Mouse (Mus musculus) spleen, postnatal 36 days (tissue): ENCODE results near the gene Ivns1abp.
"Not testable (repeated sequence)": the region's sequence is repeated elsewhere in the genome, so short reads cannot be mapped to it uniquely, and the experiment has no call there.

Experiments used
- DNase-seq, 2 experiments: peaks; one replicate each; pipeline ENCODE4 v3.0.0; 2022; ENCODE audit warnings: low spot score in 2 of 2, mixed read lengths in 1 of 2

The Ivns1abp gene

DNA sequence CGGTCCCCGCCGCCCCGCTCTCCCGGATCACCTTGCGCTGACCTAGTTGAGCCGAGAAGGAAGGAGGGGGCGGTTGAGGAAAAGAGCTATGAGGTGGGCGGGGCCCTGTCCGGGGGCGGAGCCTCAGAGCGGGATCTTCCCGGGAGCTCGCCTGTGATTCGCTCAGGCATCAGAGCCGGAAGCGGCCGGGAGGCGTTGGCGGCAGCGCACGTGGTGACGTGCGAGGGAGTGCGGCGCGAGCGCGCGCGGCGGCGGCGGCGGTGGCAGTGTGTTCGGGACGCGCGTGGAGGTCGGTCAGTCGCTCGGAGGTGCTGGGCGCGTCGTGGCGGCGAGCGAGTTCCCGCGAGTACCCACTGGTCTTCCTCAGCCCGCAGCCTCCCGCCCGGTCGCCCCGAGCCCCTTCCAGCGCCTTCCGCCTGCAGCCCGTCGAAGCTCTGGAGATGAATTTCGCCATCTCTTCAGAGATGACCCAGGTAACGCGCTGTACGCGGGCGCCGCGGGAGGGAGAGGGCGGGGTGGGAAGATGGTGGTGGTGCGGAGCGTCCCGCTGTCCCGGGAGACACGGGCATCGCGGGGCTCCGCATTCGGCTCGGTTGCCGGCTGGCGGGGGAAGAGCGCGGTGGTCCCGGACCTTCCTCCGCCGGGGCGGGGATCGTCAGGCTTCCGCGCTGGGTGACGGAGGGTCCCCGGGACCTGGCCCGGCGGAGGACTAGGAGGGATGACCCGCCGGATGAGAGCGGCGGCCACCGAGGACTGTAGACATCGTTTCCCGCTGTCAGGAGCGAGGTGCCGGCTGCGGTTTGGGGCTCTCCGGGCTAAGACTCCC lies at the start of gene Ivns1abp:
TSS of gene Ivns1abp (plus strand) at position 195 of the 826 bp plus-strand sequence.
- peak; percentile 98 for DNase-seq

DNA sequence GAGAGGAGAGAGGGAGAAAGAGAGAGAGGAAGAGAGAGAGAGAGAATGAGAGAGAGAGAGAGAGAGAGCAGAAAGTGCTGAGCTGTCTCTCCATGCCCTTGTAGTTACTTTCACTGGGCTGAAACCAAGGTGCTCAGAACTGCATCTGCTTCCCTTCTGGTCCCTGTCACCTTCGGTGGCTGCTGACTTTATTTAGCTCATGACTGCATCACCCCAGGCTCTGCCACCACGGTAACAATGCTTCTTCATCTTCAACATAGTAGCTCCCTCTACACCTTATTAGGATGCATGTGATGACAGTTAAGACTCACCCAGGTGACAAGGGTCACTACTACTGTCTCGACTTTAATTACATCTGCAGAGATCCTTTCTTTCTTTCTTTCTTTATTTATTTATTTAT lies 48.8 kb upstream of the Ivns1abp start:
- DNase-seq: no peak

DNA sequence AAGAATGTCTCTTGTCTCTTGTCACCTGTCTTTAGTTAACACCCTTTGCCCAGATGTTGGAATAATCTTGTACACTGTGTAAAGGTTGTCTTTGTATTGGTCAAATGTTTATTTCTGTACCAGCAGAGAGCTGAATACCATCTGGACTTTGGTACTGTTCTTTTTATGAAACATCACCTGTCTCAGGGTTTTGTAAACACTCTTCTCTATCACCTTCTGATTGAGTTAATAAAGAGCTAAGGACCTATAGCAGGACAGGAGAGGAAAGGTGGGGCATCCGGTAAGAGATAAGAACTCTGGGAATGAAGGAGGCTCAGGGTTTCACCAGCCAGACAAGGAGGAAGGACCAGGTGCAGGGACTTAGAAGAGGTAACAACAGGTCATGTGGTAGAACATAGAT lies 47.7 kb upstream of the Ivns1abp start:
- no peak for DNase-seq

DNA sequence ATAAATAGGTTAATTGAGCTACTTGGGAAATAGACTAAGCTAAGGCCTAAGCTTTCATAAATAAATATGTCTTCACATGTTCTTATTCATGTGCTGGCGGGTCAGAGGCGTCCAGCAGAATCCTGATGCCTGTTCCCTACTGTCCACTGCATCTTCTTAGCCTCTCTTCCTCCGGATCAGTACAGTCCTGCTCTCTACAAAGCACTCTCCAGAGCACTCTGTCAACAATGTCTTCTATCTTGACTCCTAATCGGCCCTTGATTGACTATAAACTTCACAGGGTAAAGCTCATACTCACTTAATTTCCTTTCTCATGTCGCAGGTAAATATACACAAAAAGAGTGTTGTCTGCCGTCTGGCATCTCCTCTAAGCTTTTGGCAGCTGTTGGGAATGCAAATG lies 47.3 kb upstream of the Ivns1abp start:
- DNase-seq: no peak

DNA sequence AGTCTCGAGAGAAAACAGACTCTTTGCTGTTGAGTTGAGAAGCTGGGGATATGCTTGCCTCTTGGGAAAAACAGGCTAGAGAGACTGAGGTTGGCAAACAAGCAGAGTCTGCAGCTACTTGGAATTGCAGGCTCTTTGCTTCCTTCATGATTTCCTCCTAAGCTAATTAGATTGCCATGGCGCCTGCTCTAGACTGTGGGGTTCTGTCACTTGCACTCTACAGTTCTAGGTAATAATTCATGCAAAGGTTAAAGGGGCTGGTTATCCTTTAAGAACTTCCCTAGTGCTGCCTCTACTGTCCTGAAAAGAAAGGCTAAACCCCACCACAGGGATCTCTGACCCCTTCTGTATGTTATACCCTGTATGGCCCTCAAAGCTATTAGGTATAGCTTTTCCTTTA lies 46.7 kb upstream of the Ivns1abp start:
- no peak for DNase-seq

DNA sequence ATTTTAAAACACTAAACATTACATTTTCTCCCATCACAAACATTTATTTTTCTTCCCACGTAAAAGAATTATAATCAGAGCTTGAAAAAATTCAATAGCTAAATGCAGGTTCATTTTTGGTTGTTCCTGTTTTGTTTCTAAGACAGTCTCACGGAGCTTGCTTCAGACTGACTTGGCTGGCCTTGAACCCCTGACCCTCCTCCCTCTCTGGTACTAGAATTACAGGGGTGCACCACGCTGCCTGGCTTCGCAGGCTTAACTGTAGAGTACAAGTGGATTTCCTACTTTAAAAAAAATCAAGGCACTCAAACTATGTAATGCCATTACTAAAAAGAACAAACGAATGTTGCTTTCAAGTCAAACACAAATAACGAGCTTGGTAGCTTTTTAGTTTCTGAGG lies 42.8 kb upstream of the Ivns1abp start:
- no peak for DNase-seq

DNA sequence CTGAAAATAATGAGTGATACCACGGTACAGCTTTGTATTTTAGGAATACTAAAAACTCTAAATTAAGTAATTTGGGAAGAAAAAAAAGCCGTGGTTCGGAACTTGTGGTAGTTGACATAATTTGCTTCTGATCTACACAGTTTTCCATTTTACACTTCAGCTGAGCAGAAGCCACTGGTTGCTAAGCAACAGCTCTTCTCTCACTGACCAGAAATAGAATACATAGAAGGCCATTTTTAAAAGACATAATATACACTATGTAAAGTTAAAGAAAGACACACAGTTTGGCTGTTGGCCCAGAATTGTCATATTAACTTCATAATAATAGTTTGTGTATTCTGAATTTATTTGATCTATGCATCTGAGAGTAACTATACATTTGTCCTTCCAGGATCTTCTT lies 42.4 kb upstream of the Ivns1abp start:
- DNase-seq: no peak

DNA sequence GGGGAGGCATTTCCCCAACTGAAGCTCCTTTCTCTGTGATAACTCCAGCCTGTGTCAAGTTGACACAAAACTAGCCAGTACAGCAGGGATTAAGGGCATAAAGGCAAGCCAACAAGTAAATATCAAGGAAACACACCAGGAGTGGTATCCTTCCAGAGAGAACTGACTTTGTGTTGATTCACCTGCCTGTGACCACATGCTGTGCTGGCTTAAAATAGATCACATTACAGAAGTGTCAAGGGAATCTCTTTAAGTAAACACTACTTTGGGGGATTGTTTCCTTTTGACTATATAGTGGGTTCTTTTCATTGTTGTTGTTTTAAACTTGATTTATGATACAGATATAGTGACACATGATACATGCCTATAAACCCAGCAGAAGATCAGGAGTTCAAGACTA lies 41.0 kb upstream of the Ivns1abp start:
- DNase-seq: no peak

DNA sequence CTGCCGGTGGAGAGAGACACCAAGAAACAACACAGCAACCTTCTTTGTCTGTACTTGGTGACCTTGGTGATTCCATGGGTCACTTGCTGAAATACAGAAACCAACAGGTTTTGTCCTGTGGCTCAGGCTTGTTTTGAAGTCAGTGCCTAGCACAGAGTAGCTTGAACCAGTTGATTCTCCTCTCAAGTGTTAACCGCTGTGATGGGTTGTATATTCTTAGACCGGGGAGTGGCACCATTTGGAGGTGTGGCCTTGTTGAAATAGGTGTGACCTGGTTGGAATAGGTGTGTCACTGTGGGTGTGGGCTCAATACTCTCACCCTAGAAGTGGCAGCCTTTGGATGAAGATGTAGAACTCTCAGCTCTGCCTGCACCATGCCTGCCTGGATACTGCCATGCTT lies 39.3 kb upstream of the Ivns1abp start:
- not testable (repeated sequence) for DNase-seq

DNA sequence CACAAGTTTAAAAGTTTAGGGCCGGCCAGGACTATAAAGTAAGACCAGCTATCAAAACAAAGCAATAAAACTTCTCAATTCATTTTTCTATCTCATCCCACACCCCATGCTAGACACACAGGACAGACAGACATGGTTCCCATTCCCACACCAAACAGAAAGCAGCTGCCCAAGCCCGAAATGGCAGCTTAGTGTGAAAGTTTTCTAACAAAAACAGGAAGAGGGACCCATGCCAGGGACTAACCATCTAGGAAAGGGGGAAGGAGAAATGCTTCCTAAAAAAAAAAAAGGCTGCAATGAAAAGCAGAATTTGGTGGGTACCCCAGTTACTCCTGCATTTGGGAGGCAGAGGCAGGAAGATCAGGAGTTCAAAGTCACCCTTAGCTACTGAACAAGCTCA lies 37.2 kb upstream of the Ivns1abp start:
- no peak for DNase-seq

DNA sequence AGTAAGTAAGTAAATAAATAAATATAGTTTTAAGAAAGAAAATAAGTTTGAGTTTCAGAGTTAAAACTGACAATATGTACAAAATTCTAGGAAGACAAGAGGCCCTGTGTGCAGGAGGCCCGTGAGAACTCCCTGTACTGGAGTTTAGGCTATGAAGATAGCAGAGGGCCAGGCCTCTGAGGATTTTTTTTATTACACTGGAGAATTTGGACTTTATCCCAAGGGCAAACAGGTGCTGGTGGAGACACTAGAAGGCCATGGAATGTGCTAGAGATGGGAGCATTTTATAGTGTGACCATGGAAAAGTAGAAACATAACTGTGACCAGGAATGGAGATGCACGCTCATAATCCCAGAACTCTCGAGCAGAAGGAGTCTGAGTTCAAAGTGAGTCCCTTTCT lies 36.5 kb upstream of the Ivns1abp start:
- no peak for DNase-seq

DNA sequence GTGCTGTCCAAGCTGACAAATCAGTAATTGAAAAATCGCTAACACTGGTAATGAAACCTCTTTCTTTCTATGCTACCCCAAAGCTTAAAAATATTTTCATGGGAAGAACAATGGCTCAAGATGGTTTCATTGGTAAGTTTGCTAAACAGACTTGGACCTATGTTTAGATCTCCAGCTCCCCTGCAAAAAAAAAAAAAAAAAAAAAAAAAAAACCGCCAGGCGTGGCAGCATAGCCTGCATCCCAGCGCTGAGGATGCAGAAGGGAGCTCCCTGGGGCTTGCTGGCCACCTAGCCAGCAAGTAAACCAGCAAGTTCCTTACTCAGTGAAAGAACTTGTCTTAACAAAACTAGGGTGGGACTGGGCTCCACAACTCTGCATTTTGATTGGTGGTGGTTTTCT lies 35.8 kb upstream of the Ivns1abp start:
- DNase-seq: no peak

DNA sequence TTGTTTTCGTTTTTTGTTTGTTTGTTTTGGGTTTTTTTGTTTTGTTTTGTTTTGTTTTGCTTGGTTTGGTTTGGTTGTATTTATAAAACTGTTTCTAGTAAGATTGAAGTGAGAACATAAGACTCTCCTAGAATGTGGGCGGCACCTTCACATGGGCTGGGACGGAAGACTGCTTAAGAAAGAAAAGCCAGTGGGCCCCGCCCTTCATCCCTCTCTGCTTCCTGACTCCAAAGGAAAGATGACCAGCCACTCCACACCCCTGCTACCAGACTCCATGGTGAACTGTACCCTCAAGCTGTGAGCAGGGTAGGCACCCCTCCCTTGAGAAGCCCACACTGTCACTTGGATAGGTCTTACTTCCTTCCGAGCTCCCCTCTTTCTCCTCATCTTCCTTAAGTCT lies 33.8 kb upstream of the Ivns1abp start:
- DNase-seq: no peak

DNA sequence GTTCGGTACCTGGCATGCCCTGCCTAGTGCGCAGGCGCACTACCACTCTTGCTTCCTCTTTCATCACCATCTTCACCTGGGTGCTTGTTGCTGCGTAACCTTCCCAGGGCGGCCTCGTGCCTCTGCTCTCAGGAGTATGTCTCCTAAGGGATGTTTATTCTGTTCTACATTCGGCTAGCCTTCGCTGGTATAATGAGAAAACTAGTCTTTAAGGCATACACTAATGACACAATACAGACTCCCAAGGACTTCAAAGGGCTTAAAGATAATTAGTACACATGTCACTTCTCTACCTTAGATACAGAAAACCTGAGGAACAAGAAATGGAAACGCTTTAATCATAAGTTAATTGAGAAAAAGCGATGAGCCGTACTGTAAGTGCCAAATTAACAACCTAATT lies 32.9 kb upstream of the Ivns1abp start:
- no peak for DNase-seq

DNA sequence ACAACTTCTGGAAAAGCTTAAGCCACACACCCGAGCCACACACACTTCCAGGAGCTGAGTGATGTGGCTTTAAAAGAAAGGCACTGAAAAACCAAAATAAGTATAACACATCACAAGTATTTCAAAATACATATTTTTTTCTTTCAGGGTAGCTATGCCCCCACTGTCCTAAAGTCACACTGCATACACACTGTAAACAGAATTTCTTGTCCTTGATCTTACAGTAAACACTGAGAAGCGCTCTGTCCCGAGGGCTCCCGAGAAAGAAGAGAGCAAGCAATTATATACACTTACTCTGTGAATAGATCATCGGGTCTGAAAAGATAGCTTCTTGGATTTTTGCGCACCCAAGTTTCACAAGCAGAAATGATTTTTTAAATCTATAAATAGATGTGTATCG lies 25.0 kb upstream of the Ivns1abp start:
- DNase-seq: no peak

DNA sequence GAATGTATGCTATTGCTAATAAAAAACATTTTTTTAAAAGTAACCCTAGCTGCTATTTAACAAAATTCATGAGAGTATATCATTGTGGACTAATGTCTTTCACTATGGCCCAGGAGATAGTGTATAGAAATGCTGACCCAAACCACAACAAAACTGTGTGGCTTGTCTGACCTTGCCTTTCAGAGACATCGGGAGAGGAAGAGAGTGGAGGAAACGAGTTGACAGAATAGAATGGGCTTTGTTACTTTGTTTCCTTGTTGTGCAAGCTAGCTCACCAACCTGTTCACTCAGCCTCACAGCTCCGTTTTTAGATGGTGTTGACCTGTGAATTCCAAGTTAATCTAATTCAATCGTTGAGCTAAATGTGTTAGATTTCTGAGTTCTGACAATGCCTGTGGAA lies 23.9 kb upstream of the Ivns1abp start:
- no peak for DNase-seq

DNA sequence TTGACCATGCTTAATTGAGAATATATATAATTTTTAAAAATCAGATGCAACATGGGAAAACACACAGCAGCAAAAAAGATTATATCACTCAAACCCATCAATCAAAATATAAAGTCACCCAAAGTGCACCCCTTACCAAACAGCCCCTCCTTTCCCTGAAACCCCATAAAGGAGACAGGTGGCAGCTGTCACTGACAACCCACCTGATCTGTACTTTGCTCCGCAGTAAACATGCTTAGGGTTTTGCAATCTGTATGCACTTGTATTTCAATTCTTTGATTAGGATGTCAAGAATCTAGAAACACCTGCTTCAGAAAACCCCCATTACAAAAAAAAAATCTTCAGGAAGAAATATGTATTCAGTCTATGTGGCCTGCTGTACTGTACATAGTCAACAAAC lies 18.9 kb upstream of the Ivns1abp start:
- DNase-seq: no peak

DNA sequence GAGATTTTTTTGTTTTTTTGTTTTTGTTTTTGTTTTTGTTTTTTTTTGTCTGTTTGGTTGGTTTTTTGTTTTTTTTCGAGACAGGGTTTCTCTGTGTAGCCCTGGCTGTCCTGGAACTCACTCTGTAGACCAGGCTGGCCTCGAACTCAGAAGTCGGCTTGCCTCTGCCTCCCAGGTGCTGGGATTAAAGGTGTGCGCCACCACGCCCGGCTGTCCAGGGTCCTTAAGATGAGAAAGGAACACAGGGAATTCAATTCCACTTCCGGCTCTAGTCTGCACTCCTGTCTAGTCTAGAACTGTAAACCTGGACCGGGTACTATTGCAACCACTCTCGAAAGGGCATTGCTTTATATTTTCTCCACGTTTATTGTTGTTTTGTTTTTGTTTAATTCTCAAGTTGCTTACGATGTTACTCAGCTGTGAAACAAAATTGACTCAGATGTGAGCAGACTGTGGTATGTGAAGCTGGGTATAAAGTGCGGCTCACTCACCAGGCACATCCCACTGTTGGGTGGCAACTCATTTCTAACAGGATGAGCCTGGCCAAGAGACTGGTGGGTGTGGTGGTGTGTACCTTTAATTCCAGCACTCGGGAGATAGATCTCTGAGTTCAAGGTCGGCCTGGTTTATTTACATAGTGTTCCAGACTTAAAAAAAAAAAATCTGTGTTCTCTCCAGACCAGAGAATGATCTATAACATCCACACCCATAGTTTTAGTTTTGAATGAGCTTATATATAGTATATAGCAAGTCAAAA lies 15.8 kb upstream of the Ivns1abp start:
- DNase-seq: no peak

DNA sequence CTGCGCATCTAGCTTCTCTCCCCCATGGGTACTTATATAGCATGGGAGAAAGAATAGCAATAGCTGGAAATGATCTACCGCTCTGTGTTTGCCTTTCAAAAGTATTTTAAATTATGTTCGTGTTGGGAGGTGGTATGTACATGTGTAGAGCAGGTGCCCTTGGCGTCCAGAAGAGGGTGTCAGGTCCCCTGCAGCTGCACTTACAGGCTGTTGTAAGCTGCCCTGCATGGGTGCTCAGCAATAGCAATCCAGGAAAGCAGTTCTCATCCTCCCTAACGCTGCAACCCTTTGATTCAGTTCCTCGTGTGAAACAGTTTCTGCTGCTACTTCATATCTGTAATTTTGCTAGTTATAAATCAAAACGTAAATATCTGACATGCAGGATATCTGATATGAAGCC lies 14.7 kb upstream of the Ivns1abp start:
- no peak for DNase-seq

DNA sequence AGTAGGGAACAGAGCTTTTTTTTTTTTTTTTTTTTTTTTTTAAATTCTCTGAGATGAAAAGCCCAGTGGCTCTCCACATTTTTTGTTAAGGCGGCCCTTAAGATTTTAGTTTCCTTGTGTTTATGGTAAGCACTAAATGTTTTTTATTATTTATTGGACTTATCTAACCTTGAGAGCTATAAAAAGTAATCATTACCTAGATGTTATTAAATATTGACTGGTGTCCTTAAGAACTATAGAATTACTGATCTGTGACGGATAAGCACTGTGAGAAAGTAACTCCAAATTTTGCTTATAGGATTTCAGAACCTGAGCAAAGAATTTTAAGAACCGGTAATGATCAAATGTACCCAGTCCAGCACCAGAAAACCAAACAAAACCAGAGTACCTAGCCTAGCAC lies 11.5 kb upstream of the Ivns1abp start:
- DNase-seq: no peak

DNA sequence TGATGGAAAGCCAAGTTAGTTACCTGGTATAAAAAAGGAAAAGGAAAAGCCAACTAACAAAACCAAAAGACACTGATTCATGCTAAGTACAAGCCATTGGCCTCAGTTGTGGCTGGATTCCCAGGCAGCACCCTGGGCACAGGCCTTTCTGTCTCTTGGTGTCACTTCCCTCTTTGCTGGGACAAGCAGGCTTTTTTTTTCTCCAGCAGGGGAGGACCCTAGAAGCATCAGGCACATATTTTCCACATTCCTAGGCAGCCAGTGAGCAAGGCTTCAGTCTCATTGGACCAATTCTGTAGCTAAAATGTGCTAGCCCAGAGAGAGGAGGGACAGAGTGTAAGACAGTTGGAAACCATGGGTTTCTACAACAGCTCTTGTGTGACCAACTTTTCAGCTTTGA lies 6.0 kb upstream of the Ivns1abp start:
- no peak for DNase-seq

DNA sequence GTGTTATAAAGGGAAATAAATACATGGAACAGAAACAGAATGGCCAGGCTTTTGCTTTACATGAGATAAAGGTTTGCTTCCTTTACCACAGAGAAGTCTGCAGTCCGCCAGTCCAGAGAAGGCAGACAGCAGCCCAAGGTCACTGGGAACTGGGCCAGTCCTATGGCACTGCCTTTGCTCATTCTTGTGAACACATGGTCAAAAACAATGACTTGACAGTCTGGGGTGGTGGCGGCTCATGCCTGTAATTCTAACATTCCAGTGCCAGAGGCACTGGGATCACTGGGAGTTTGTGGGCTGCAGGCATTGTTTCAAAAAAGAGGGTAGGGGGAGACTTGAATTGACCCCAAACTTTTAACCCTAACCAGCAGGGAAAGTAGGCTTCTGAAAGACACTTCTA lies 5.3 kb upstream of the Ivns1abp start:
- no peak for DNase-seq

DNA sequence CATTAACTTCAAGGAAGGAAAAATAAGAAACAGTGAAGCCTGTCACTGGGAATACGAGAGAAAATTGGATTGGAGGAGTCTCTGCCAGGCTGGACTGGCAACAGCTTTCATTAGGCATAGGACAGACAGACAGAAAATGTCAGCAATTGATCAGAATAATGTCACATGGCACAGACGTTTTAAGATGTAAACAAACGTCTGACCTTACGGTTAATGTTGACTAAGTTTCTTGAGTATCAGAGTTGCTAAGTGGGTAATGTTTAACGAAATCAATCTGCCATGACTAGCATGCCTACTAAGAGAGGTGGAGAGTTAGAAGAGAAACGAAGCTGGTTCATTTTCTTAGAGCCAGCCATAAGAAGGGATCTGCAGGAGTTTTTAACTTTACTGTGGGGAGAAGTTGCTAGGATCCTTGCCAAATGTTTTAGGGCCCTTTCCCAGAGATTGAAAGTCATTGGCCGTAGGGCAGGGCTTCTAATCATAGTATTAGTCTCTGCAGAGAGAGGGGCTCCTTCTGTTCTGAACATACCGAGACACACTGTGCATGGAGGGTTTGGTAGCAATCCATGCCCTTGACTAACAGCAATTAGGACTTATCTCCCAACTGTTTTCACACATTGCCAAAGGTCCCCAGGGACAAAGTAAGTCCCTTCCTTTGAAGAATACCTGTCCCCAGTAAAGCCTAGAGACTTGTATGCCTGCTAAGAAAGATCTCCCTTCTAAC lies 2.8 kb upstream of the Ivns1abp start:
- DNase-seq: no peak
